Mouse (Mus musculus) E14TG2a.4 (cell line): ENCODE measurements at regions not wholly inside any gene's neighbourhood (a gene's known extent, or its start where the extent isn't known, plus 50 kb on each side); places are given as distances from the start of the nearest gene placed in this dataset.

Experiments used
- CTCF ChIP-seq: conservative IDR thresholded peaks from 2 replicates; pipeline ENCODE4 v1.5.1; 2014; ENCODE audit warnings: low read length
- POU5F1 ChIP-seq: IDR thresholded peaks from 2 replicates; pipeline ENCODE4 v1.6.1; 2014; ENCODE audit warnings: low read length, borderline replicate concordance

DNA sequence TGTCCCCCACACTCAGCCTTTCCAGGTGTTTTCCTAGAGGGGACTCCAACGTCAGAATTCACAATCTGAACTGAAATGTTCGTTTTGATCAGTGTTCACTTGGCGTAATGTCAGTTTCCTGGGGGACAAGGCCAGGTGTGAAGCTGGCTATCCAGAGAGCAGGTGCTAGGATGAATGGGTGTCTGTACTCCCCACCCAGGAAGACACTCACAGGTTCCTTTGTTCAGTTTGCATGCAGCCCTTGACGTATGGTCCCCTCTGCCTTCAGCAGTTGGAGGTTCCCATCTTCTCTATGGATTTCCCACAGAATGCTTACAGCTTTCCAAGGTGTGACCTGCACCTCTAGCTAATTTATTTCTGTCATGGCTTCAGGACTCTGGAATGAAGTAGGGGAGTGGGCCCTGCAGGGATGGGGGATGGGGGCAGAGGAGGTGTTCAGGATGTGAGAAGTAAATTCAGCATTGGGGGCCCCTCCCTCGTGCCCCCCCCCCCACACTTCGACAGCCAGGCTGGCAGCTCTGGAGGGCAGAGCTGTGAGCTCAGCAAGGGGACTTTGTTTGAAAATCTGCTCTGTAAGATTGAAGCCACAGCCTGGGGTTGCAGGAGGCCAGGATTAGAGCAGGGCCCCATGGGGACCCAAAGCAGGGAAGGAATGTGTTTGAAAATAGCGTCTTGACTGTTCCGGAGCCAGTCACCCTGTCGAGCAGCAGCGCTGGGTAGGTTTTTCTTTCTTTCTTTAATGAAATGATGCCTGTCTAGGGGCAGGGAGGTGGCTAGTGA is 173.2 kb upstream of the Ubash3b start:
- TF ChIP-seq CTCF (no peak), POU5F1 (no peak)
